Mouse (Mus musculus): ENCODE results near the gene Klhl26.

DNA sequence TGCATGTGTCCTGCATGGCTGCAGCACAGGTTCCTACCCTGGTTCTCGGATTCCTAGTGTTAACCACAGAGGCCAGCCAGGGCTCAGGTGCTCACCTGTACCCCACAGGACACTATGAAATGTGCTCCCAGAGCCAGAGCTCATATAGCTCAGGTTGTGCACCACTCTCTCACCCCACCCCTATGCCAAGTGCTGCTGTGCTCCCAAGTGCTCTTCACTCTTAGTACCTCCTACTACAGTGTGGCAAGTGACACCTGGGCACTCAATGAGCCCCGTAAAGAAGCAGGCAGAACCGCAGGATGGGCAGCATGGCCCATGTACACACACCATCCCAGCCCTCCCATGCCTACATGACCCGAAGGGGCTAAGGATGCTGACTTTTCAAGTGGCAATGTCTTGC lies 8.0 kb downstream of the Klhl26 start:
- TF ChIP-seq CTCF (conservative IDR thresholded peaks at IDR 0.05; ENCODE audit: insufficient read depth, insufficient read length, low read depth, low read length) (no peak), POLR2A (IDR thresholded peaks at IDR 0.05; ENCODE audit: low read depth, low read length) (no peak)
